Mouse (Mus musculus): ENCODE measurements at regions not wholly inside any gene's neighbourhood (a gene's known extent, or its start where the extent isn't known, plus 50 kb on each side); places are given as distances from the start of the nearest gene placed in this dataset.

DNA sequence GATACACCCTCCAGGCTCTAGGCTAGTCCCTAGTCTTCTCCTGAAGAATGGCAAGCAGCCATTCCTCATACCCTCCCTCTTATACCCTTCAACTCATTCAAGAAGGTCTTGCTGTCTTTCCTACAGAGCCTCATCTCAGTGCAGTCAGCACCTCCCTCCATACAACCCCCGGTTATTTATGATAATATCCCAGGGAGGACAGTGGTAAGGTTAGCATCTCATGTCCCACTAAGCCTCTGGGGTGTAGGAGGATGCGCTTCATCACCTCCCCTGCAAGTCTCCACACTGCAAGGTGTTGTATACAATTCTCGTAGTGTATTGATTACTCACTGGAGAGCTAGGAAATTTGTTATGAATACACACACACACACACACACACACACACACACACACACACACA is 80.2 kb upstream of the Shisa6 start:
- DNase-seq (ENCODE audit: extremely low read depth, low read depth) = no peak

GRCm38 (mm10) chr11:66606646-66607045 is 80.9 kb upstream of the Shisa6 start:
- no peak for DNase-seq (ENCODE audit: extremely low read depth, low read depth)

GRCm38 (mm10) chr11:66609733-66610132 is 84.0 kb upstream of the Shisa6 start:
- no peak for DNase-seq (ENCODE audit: extremely low read depth, low read depth)

- no peak for DNase-seq (ENCODE audit: extremely low read depth, low read depth)
Observed at GRCm38 (mm10) chr11:66613150-66613549, 87.4 kb upstream of the Shisa6 start.

- DNase-seq (ENCODE audit: extremely low read depth, low read depth) = no peak
Observed at GRCm38 (mm10) chr11:66625491-66625890, 99.7 kb upstream of the Shisa6 start.

DNA sequence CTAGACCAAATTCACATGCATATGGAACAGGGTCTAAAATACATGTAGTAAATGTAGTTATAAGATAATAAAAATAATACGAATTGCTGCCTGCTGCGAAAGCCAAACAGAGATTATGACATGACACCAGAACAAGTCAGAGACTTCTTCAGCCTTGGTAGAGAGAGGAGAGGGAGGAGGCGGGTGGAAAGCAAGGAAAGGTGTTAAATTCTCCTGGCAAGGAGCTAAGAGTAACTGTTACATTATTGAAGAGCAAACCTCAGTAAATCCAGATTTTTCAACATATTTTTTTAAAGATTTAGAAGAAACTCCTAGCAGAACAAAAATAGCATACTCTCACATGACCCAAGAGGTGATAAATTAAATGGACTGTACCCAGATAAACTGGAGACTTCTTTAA is 131.0 kb upstream of the Shisa6 start:
- no peak for DNase-seq (ENCODE audit: extremely low read depth, low read depth)

- no peak for DNase-seq (ENCODE audit: extremely low read depth, low read depth)
Observed at GRCm38 (mm10) chr11:66674581-66674980, 148.8 kb upstream of the Shisa6 start.

DNA sequence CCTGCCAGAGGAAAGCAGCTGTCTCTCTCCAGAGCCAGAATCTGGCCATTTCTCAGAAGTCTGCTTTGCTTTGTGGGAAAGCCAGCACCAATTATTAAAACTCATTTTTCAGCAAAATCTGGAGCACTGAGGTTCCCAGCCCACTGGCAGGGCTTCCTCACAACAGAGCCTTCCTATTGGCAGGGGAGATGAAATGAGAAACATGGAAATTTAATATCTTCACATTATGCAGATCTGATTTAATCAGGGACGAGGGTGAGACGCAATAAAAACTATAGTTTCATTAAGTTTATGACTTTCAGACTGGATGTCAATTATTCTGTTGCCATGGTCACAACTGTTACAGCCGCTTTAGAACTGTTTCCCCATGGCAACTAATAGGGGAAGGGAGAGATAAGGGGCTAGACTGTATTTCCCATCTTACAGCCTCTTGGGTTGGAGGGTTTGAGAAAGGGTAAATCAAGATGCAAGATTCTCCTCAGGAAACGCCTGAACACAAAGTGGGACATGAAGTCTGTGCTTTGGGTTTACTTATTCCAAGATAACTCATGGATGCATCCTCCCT is 154.4 kb upstream of the Shisa6 start:
- DNase-seq (ENCODE audit: extremely low read depth, low read depth) = no peak

DNA sequence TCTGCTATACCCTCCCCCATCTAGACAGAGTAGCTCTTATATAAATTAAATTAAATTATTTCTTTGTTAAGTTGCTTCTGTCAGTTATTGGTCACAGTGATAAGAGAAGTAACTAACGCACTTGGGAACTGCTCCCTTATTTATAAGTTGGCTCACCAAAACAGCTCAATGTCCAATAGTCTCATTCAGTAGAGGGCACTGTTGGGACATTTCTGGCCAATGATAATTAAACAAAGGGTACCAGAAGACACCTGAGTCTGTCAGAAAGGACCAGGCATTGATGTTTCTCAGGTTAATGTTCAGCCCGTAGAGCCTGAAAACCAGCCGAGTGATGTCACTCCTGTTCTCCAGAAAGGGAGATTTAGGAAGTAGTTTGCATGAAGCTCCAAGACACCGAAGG is 156.1 kb upstream of the Shisa6 start:
- no peak for DNase-seq (ENCODE audit: extremely low read depth, low read depth)

GRCm38 (mm10) chr11:66684181-66684580 is 158.4 kb upstream of the Shisa6 start:
- DNase-seq (ENCODE audit: extremely low read depth, low read depth) = no peak

DNA sequence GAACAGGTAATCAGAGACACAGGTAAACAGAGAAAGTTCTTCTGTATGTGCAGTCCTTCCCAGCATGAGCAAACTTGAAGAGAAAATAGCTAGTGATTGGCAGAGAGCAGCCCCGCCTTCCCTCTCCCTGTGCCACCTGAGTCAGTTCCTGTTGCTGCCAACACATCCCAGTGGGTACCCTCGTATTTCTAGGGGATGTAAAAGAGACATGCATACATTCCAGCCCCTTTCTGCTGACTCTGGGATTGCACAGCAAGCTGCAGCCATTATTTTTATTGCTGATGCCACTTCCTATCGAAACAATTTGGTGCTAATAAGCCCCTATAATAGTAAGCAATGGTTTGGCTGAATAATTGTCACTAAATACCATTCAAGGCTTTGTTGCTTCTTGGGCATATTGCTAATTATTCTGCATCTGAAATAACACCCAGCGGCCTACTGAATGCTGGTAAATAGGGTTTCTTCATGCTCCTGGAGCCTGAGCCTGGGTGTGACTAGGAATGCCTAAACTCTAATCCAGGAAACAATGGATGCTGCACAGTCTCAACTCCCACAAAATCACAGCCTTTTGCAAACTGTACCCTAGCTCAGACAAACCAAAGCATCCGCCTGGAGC is 169.0 kb upstream of the Shisa6 start:
- DNase-seq (ENCODE audit: extremely low read depth, low read depth) = no peak

DNA sequence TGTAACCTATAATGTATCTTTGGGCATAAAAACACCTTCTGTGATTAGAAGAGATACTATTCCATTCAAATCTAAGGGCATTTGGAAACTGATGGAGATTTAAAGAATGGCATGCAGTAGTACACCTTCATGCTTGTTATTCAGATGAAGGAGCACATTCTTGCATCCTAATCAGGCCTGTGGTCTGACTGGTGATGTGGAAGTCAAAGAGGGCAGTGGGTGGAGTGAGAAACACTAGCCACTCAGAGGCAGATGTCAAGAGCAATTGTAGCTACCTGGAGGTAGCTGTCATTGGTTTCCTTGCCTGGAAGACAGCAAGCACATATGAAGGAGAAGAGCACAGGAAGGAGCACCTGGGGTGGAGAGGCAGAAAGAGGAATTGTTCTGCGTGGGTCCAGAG is 171.0 kb upstream of the Shisa6 start:
- DNase-seq (ENCODE audit: extremely low read depth, low read depth) = no peak

DNA sequence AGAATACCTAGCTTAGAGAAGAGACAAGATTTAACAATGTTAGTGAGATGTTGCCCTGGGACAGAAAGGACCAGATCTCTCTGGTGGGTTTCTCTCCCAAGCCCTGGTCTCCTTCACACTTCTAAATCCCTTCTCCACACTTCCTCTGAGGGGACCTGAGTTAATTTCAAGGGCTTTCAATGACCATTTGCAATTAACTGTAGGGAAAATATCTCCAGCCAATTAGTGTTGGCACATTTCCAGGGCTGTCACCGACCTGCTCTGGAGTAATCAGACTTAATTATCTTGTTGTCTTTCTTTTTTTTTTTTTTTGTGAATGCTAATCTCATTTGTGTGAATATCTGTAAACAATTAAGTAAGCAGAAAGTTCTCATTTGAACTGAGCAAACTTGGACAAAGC is 166.3 kb upstream of the Pirt start:
- no peak for DNase-seq (ENCODE audit: extremely low read depth, low read depth)

- DNase-seq (ENCODE audit: extremely low read depth, low read depth) = no peak
Observed at GRCm38 (mm10) chr11:66789997-66790396, 121.8 kb upstream of the Pirt start.

- peak; percentile 55 for DNase-seq (ENCODE audit: extremely low read depth, low read depth)
Observed at GRCm38 (mm10) chr11:66806887-66807286, 104.9 kb upstream of the Pirt start.

GRCm38 (mm10) chr11:66813310-66813709 is 98.5 kb upstream of the Pirt start:
- no peak for DNase-seq (ENCODE audit: extremely low read depth, low read depth)

DNA sequence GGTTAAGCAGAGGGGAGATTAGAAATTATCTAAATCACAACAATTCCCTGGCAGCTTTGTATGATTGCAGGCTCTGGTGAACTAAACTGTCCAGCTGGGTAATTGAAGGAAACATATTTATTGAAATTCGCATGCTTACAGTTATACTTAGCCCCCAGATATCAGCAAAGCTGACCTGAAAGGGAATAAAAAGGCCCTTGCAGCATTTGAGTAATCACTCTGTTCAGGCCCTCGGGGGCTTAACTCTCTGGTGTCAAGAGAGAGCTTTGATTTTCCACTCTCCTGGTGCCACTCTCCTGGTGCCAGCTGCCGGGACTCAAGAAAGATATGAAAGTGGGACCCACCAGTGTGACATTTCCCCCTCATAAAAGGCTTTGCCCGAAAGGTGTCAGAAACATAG is 98.0 kb upstream of the Pirt start:
- no peak for DNase-seq (ENCODE audit: extremely low read depth, low read depth)

DNA sequence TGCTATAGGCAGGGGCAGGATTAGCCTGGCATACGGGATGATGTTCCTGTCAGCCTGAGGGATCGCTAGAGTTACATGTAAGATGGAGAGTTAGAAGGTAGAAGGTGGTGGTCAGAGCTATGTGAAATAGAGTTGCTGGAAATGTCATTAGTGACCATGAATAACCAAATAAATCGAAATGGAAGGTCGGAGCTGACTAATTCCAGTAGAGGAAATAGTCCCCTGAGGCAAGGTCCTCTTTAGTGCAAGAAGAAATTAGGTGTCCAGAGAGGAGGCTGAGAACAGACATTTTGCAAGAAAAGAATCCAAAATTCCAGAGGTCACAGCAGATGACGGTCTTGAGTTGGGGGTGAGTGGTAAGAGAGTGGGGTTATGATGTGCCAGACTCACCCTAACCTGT is 75.9 kb upstream of the Pirt start:
- no peak for DNase-seq (ENCODE audit: extremely low read depth, low read depth)

DNA sequence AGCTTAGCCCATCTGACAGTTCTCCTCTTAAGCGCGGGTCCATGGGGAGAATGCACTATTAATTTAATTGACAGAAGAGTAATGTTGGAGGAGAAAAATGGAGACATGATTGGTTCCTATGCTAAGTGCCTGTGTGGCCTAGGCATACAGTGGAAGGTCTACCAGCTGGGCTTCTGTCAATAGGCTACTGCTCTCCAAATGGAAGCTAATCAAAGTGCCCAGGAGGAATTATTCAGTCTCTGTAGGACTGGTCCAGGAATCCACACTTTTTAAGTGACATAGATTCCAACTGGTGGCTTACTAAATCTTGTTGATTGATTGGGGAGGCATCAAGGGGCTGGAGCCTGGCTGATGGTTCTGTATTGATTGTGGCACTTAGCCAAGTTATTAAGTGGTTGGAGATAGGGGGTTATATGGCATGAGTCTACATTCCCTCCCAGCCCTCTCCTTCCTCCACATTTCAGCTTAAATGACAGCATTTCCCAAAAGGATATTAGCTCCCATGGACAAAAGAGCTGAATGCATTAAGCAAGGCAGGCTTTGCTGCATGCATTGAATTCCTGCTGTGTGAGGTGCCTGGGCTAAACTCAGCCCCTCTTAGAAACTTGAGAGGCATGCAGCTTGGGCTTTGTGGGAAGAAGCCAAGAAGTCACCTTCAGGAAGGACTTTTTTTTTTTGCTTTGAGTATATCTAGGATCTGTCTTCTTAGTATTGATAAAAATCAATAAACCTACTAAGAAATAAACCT is 75.0 kb upstream of the Pirt start:
- DNase-seq (ENCODE audit: extremely low read depth, low read depth) = no peak

- no peak for DNase-seq (ENCODE audit: extremely low read depth, low read depth)
Observed at GRCm38 (mm10) chr11:66845238-66845637, 66.5 kb upstream of the Pirt start.

DNA sequence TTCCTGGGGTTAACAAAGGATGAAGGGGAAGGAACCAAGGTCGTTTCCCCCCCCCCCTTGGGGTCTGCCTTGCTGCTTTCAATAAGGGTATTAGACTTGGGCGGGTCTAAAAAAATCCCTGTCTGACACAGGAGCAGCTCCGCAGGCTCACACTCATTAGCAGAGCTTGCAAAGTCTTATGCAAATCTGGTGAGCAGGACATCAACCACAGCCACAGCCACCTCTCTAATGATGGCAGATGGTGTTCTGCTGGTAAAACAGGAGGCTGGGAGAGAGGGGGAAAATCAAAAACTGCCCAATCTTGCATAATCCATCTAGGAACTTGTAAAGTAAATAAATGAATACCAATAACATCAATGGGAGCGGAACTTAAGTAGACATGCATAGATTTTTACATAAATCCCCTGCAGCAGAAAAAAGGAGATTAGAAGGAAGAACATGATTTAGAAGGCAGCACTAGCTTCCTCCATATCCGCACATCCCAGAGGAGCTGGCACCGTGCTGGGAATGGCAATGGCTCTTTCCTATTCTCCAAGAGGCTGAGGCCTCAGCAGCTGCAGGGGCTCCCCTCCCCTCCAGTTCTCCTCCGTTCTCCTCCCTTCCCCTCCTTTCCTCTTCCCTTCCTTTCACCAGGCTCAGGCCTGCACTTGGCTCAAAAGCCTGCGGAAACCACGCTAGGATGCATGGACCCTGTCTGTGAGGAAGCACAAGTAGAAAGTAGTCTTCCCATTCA is 65.6 kb upstream of the Pirt start:
- no peak for DNase-seq (ENCODE audit: extremely low read depth, low read depth)
